Mouse (Mus musculus): ENCODE data around the gene Lyrm4. TPM values are rescaled to one million over a fixed set of nuclear protein-coding genes. Genes with fewer than 3 reads are reported as not detected.

The Lyrm4 gene
- polyA plus RNA-seq, 1 experiment from 2014 or later, result 22.7 TPM

GRCm38 (mm10) chr13:36140247-36141016 is 23.1 kb upstream of the Lyrm4 start:
- H3K4me1 ChIP-seq (replicated peaks; ENCODE audit: control insufficient read depth, insufficient read depth, low read length), result no peaks in the 10 kb centered on the region
- H3K9ac ChIP-seq (ENCODE audit: low read depth, low read length), result no peak overlapping the region
- H3K27ac ChIP-seq (ENCODE audit: low read depth, low read length), result no peak overlapping the region
- 90% methylated on average over 5 of the region's 5 CpGs for WGBS
- no peaks in the 10 kb centered on the region for H3K27me3 ChIP-seq (ENCODE audit: control insufficient read depth, insufficient read depth, low read length)
- no peak overlapping the region for H3K4me2 ChIP-seq (replicated peaks; ENCODE audit: low read depth, low read length)
- no peak overlapping the region for H3K4me3 ChIP-seq (ENCODE audit: low read depth, low read length)
- no peak for ATAC-seq (ENCODE audit: low FRiP score)
- no peaks in the 10 kb centered on the region for H3K36me3 ChIP-seq (ENCODE audit: control insufficient read depth, insufficient read depth, low read length)
- H3K9me3 ChIP-seq (ENCODE audit: control insufficient read depth, low read length), result no peaks in the 10 kb centered on the region
- no peak for DNase-seq (ENCODE audit: low spot score)

- no peak overlapping the region for H3K27ac ChIP-seq (ENCODE audit: low read depth, low read length)
- H3K4me1 ChIP-seq (replicated peaks; ENCODE audit: control insufficient read depth, insufficient read depth, low read length), result no peaks in the 10 kb centered on the region
- ATAC-seq (ENCODE audit: low FRiP score), result no peak
- H3K27me3 ChIP-seq (ENCODE audit: control insufficient read depth, insufficient read depth, low read length), result no peaks in the 10 kb centered on the region
- no peak overlapping the region for H3K4me3 ChIP-seq (ENCODE audit: low read depth, low read length)
- no peaks in the 10 kb centered on the region for H3K9me3 ChIP-seq (ENCODE audit: control insufficient read depth, low read length)
- DNase-seq (ENCODE audit: low spot score), result no peak
- no peak overlapping the region for H3K4me2 ChIP-seq (replicated peaks; ENCODE audit: low read depth, low read length)
- no peak overlapping the region for H3K9ac ChIP-seq (ENCODE audit: low read depth, low read length)
- 84% methylated on average over 5 of the region's 5 CpGs for WGBS
- H3K36me3 ChIP-seq (ENCODE audit: control insufficient read depth, insufficient read depth, low read length), result no peaks in the 10 kb centered on the region
Observed at GRCm38 (mm10) chr13:36139703-36140102, 22.4 kb upstream of the Lyrm4 start.

- Histone ChIP-seq H3K27me3 (ENCODE audit: control insufficient read depth, insufficient read depth, low read length) (no peaks in the 10 kb centered on the region), H3K27ac (ENCODE audit: low read depth, low read length) (no peak overlapping the region), H3K4me1 (replicated peaks; ENCODE audit: control insufficient read depth, insufficient read depth, low read length) (no peaks in the 10 kb centered on the region), H3K4me2 (replicated peaks; ENCODE audit: low read depth, low read length) (no peak overlapping the region), H3K9me3 (ENCODE audit: control insufficient read depth, low read length) (no peaks in the 10 kb centered on the region), H3K4me3 (ENCODE audit: low read depth, low read length) (no peak overlapping the region), H3K9ac (ENCODE audit: low read depth, low read length) (no peak overlapping the region), H3K36me3 (ENCODE audit: control insufficient read depth, insufficient read depth, low read length) (no peaks in the 10 kb centered on the region)
- no peak for ATAC-seq (ENCODE audit: low FRiP score)
- no peak for DNase-seq (ENCODE audit: low spot score)
- 83% methylated on average over 5 of the region's 5 CpGs for WGBS
Observed at GRCm38 (mm10) chr13:36131992-36132649, 14.8 kb upstream of the Lyrm4 start.

GRCm38 (mm10) chr13:36131401-36131800 is 14.1 kb upstream of the Lyrm4 start:
- WGBS, result 95% methylated on average over 5 of the region's 5 CpGs
- H3K4me2 ChIP-seq (replicated peaks; ENCODE audit: low read depth, low read length), result no peak overlapping the region
- ATAC-seq (ENCODE audit: low FRiP score) (no peak), DNase-seq (ENCODE audit: low spot score) (no peak)
- H3K36me3 ChIP-seq (ENCODE audit: control insufficient read depth, insufficient read depth, low read length), result no peaks in the 10 kb centered on the region
- H3K9me3 ChIP-seq (ENCODE audit: control insufficient read depth, low read length), result no peaks in the 10 kb centered on the region
- no peaks in the 10 kb centered on the region for H3K4me1 ChIP-seq (replicated peaks; ENCODE audit: control insufficient read depth, insufficient read depth, low read length)
- no peaks in the 10 kb centered on the region for H3K27me3 ChIP-seq (ENCODE audit: control insufficient read depth, insufficient read depth, low read length)
- H3K9ac ChIP-seq (ENCODE audit: low read depth, low read length), result no peak overlapping the region
- H3K4me3 ChIP-seq (ENCODE audit: low read depth, low read length), result no peak overlapping the region
- H3K27ac ChIP-seq (ENCODE audit: low read depth, low read length), result no peak overlapping the region

GRCm38 (mm10) chr13:36129360-36130054 is 12.2 kb upstream of the Lyrm4 start:
- Histone ChIP-seq H3K4me1 (replicated peaks; ENCODE audit: control insufficient read depth, insufficient read depth, low read length) (no peaks in the 10 kb centered on the region), H3K9ac (ENCODE audit: low read depth, low read length) (no peak overlapping the region), H3K27ac (ENCODE audit: low read depth, low read length) (no peak overlapping the region), H3K4me2 (replicated peaks; ENCODE audit: low read depth, low read length) (no peak overlapping the region), H3K9me3 (ENCODE audit: control insufficient read depth, low read length) (no peaks in the 10 kb centered on the region), H3K36me3 (ENCODE audit: control insufficient read depth, insufficient read depth, low read length) (no peaks in the 10 kb centered on the region), H3K27me3 (ENCODE audit: control insufficient read depth, insufficient read depth, low read length) (no peaks in the 10 kb centered on the region), H3K4me3 (ENCODE audit: low read depth, low read length) (no peak overlapping the region)
- DNase-seq (ENCODE audit: low spot score) (no peak), ATAC-seq (ENCODE audit: low FRiP score) (no peak)
- WGBS, result 85% methylated on average over 2 of the region's 2 CpGs

GRCm38 (mm10) chr13:36120606-36121005 is 3.3 kb upstream of the Lyrm4 start:
- Histone ChIP-seq H3K36me3 (ENCODE audit: control insufficient read depth, insufficient read depth, low read length) (no peaks in the 10 kb centered on the region), H3K4me2 (replicated peaks; ENCODE audit: low read depth, low read length) (no peak overlapping the region)

GRCm38 (mm10) chr13:36119684-36120083 is 2.4 kb upstream of the Lyrm4 start:
- WGBS, result 79% methylated on average over 4 of the region's 4 CpGs
- no peaks in the 10 kb centered on the region for H3K4me1 ChIP-seq (replicated peaks; ENCODE audit: control insufficient read depth, insufficient read depth, low read length)
- no peak overlapping the region for H3K27ac ChIP-seq (ENCODE audit: low read depth, low read length)
- no peaks in the 10 kb centered on the region for H3K27me3 ChIP-seq (ENCODE audit: control insufficient read depth, insufficient read depth, low read length)
- H3K4me3 ChIP-seq (ENCODE audit: low read depth, low read length), result no peak overlapping the region
- H3K36me3 ChIP-seq (ENCODE audit: control insufficient read depth, insufficient read depth, low read length), result no peaks in the 10 kb centered on the region
- H3K4me2 ChIP-seq (replicated peaks; ENCODE audit: low read depth, low read length), result no peak overlapping the region
- no peaks in the 10 kb centered on the region for H3K9me3 ChIP-seq (ENCODE audit: control insufficient read depth, low read length)
- DNase-seq (ENCODE audit: low spot score) (no peak), ATAC-seq (ENCODE audit: low FRiP score) (no peak)
- H3K9ac ChIP-seq (ENCODE audit: low read depth, low read length), result no peak overlapping the region

More at GRCm38 (mm10) chr13:36120606-36121005, 3.3 kb upstream of the Lyrm4 start:
- Histone ChIP-seq H3K9me3 (ENCODE audit: control insufficient read depth, low read length) (no peaks in the 10 kb centered on the region), H3K9ac (ENCODE audit: low read depth, low read length) (no peak overlapping the region), H3K4me3 (ENCODE audit: low read depth, low read length) (no peak overlapping the region), H3K4me1 (replicated peaks; ENCODE audit: control insufficient read depth, insufficient read depth, low read length) (no peaks in the 10 kb centered on the region), H3K27me3 (ENCODE audit: control insufficient read depth, insufficient read depth, low read length) (no peaks in the 10 kb centered on the region), H3K27ac (ENCODE audit: low read depth, low read length) (no peak overlapping the region)
- ATAC-seq (ENCODE audit: low FRiP score) (no peak), DNase-seq (ENCODE audit: low spot score) (no peak)

- Histone ChIP-seq H3K4me3 (ENCODE audit: low read depth, low read length) (peak overlapping the region; percentile 69), H3K36me3 (ENCODE audit: control insufficient read depth, insufficient read depth, low read length) (no peaks in the 10 kb centered on the region), H3K27ac (ENCODE audit: low read depth, low read length) (no peak overlapping the region), H3K9ac (ENCODE audit: low read depth, low read length) (peak overlapping the region; percentile 62), H3K9me3 (ENCODE audit: control insufficient read depth, low read length) (no peaks in the 10 kb centered on the region), H3K4me1 (replicated peaks; ENCODE audit: control insufficient read depth, insufficient read depth, low read length) (no peaks in the 10 kb centered on the region), H3K4me2 (replicated peaks; ENCODE audit: low read depth, low read length) (peak overlapping the region; percentile 84), H3K27me3 (ENCODE audit: control insufficient read depth, insufficient read depth, low read length) (no peaks in the 10 kb centered on the region)
- WGBS, result 9% methylated on average over 21 of the region's 21 CpGs
- DNase-seq (ENCODE audit: low spot score) (peak; percentile 36), ATAC-seq (ENCODE audit: low FRiP score) (peak; percentile 45)
Observed at GRCm38 (mm10) chr13:36116520-36117142, 695 bp downstream of the Lyrm4 start.
